Mouse (Mus musculus): ENCODE data around the gene Defb45.

DNA sequence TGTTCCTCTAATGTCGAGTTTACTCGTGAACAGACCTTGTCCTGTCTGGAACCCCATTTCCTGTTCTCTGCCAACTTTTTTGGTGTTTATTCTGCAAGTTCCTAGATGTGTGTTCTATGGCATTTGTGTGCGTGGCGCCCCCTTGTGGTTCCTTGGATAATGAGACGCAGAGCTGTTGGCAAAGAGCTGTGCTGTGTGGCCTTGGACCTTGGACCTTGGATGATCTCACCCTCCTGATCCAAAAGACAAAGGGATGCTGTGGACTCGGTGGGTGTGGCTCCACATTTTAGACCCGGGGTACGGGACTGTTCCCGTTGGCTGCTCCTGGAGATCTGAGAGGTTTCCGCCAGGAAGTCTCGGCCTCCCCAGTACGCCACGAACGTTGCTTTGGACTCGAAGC, 4.9 kb upstream of the Defb45 start, which contains the start of gene Defb36:
- no peak for TF ChIP-seq POLR2A (IDR thresholded peaks at IDR 0.05; ENCODE audit: insufficient read depth, low read depth, low read length)
- TF ChIP-seq CTCF (IDR thresholded peaks at IDR 0.05), result peak; percentile 69

Data from heart, adult 2 months (tissue).